Mouse (Mus musculus) spleen, embryonic (tissue): Measurements from ENCODE around the gene Gm20388.

Experiments used
- CTCF ChIA-PET: fragments of 350-600 bp; sonication (Branson Sonifier 250); formaldehyde crosslinking; loops from one replicate; lab custom pipeline; 2022; lab: Charles Lee

Gene Gm20388

DNA sequence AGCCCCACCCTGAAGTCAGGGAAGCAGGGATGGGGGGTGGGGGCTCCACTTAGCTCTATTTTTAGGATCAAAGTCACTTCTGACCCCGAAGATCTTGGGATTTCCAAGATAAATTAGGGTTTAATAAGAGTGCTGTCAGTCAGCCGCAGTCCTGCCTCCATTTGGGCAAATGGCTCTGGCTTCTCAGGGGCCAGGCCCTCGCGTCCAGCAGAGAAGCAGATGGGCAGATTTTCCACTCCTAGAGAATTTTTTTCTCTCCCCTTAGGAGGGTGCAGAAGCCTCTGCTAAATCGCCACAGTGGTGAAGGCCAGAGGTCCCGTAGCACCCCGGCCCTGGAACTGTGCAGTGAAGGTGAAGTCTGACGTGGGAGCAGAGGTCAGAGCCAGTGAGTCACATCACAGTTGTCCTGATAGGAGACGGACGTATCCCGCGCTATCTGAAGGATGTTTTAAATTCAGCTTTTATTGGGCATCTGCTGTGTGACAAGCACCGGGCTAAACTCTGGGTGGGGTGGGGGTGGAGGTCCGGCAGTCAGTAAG lies 1345.2 kb downstream of the Gm20388 start:
- CTCF ChIA-PET = no interaction called here

- CTCF ChIA-PET = interaction anchor here (0.8 kb wide), 1 partner anchor 239 kb away, joined by 10 read pairs; no protein-coding TSS in a partner anchor
These were observed 1347.6 kb downstream of the Gm20388 start for GRCm38 (mm10) chr8:121258126-121258792.

GRCm38 (mm10) chr8:121262728-121263389 lies 1352.2 kb downstream of the Gm20388 start:
- CTCF ChIA-PET = no interaction called here

GRCm38 (mm10) chr8:121263390-121263775 lies 1352.7 kb downstream of the Gm20388 start:
- CTCF ChIA-PET = no interaction called here

DNA sequence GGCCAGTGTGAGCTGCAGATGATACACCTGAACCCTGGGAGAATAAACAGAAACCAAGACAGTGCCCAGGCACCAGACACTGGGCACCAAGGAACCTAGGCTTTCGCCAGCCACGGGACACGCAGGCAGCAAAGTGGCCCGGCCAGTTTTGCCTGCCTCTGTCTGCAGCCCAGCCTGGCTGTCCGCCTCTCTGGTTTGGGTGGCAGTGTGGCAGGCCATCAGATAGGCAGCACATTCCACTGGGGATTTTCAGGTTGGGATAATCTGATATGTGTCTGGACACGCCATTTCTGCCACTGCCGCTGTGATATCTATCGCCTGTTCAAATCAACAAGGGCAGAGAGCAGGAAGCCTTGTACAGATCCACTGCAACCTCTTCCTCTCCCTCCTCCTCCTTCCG lies 1353.6 kb downstream of the Gm20388 start:
- CTCF ChIA-PET = no interaction called here

GRCm38 (mm10) chr8:121271542-121271941 lies 1360.9 kb downstream of the Gm20388 start:
- CTCF ChIA-PET = no interaction called here

GRCm38 (mm10) chr8:121273195-121273594 lies 1362.6 kb downstream of the Gm20388 start:
- CTCF ChIA-PET = no interaction called here

DNA sequence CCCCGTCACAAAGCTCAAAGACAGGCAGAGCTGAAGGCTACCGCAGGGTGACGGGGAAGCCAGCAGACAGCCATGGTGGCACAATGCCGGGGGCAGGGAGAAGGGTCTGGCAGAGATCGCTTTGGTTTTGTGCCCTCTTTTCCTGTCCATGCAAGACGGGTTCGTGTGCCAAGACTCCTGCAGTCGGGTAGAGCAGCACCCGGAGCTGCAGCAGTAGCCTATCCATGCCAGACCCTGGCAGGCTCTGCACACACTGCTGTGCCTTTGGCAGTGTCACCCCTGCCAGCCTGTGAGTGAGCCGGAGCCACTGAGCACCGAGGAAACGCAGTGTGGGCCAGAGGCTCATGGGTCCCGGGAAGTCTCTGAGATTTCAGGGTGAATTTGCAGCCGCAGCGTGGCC lies 1363.0 kb downstream of the Gm20388 start:
- CTCF ChIA-PET = no interaction called here

DNA sequence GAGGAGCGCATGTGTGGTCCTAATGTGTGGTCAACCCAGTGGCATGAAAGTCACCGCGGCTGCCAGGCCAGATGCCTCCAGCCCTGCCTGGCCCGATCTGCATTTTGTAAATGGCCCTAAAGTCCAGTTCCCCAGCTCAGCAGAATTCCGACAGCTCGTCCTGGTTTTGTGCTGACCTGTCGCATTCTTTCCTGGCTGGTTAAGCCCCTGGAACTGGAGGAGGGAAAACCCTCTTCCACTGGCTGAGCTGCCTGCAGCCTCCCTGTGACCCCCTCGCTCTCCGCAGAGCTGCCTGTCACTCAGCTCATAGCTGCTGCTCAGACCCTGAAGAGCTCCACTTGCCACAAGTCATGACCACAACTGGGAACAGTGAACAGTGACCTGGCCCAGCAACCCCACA lies 1369.8 kb downstream of the Gm20388 start:
- CTCF ChIA-PET = no interaction called here

DNA sequence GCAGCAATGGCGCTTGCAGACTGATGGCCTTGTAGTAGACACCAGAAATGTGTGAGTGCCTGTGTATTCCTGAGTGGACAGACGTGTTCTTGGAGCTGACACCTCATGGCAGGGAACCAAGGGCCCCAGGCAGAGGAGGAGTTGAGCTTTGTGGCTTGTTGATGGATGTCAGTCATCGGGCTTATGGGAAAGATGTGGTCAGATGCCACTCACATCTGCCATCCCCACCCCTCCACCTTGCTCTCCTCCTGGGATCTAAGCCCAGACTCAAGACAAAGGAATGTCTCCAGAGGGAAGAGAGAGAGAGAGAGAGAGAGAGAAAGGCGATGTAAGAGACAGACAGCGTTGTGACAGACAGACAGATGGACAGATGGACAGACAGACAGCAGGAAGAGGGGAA lies 1378.7 kb downstream of the Gm20388 start:
- CTCF ChIA-PET = no interaction called here

DNA sequence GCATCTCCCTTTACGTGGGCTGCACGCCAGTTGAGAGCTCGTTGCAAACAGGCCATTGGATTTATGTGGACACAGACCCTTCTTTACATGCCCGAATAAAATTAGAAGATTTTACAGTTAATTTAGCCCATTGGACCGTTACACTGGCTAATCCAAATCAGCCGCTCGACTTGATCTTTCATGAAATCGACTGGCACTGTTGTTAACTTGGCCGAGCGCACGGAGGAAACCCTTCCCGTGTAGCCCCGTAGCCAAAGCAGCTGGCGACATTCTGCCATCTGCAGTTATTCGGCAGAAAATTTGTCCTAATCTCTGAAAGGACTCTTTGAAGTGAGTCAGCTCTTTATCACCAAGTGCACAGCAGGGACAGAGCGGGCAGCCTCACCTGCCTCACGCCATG lies 1379.9 kb downstream of the Gm20388 start:
- CTCF ChIA-PET = no interaction called here

- CTCF ChIA-PET = no interaction called here
These were observed 1382.8 kb downstream of the Gm20388 start for GRCm38 (mm10) chr8:121293418-121293817.

DNA sequence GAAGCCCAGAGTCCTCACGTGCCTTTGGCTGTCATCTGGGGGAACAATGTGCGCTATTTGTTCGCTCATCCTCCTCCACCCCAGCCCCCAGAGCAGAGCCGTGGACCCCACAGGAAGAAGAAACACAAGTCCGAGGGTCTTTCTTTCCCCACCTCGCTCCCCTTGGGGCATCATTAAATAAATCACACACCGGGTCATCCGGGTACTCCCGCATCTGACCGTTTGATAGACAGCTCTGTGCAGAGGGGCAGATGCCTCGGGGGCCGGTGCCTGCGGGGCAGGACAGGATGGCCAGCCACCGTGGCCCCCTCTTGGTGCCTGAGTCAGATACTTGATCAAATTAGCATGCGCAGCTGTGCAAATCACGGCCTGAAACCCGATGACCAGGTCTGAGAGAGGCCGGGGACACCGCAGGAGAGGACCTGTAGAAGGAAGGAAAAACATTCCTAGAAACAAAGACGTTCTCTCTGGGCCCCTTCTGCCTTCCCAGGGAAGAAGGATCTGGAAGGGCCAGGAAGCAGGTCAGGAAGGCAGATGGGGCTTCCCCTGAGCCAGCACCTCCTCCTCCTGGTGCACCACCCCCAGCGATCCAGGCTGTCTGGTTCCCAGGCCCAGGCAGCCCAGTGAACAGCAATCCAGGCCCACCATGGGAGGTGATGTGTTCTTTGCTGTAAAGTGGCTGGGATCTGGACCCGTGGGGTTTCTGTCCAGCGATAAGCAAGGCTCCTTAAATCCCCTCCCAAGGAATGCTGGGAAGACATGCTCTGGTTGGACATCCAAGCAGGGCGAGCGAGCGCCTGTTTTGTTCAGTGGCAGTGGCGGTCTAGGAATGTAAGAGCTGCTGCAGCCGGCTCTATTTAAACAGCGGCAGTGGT lies 1383.8 kb downstream of the Gm20388 start:
- CTCF ChIA-PET = no interaction called here

- CTCF ChIA-PET = no interaction called here
These were observed 1385.4 kb downstream of the Gm20388 start for GRCm38 (mm10) chr8:121296082-121296481.

GRCm38 (mm10) chr8:121296597-121296996 lies 1386.0 kb downstream of the Gm20388 start:
- CTCF ChIA-PET = no interaction called here

DNA sequence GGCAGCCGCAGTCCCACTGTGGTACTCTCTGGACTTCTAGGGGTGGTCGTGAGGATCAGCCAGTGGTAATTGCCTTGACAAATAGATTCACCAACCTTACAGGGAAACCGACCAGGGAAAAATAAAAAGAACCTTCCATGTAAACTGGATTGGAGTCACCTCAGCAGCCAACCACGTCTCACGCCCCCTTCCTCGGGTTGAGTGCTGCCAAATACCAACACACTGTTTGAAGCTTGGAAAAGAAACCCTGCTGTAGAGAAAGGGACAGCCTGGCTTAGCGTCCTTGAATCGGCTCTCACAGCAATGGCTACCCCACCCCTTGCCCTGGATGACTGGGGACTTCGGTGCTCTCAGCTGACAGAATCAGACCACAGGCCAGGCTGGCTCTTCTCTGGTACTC lies 1386.7 kb downstream of the Gm20388 start:
- CTCF ChIA-PET = no interaction called here

- CTCF ChIA-PET = no interaction called here
These were observed 1389.4 kb downstream of the Gm20388 start for GRCm38 (mm10) chr8:121300066-121300465.

DNA sequence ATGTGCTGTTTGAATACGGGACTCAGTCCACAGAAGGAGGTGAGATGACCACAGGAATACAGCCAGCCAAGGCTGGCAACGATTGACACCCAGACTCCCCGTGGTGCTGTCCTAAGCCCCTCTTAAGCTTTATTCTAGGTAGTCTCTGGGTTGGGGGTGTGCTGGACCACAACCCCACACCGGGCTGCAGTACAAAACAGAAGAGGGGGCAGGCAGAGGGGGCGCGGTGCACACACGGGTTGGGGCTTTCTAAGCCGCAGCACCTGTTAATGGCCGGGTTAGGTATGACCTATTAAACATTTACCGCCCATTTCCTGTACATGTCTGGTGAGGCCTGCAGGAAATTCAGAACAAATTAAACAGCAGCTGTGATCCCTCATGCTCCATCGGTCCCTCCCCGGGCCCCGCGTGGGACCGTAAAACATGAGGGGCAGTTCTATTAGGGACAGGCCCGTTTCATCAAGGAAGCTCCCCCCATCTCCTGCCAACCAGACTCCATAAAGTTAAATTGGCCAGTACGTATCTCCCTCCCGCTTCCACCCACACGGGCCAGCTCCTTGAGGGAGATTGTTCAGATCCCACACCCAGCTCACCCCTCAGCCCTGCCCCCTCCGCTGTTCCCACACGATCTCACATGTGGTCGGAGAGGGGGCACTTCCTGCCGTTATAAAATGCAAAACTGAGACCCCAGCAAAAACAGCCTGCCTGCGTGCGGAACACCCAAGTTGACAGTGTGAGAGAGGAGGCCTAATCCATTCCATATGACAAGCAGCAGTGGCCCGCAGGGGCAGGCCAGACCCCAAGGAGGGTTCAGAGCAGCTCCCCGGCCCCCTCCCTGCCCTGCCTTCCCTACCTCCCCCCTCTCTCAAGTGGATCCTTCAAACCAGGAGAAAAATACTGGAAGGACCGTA lies 1390.1 kb downstream of the Gm20388 start:
- CTCF ChIA-PET = no interaction called here

DNA sequence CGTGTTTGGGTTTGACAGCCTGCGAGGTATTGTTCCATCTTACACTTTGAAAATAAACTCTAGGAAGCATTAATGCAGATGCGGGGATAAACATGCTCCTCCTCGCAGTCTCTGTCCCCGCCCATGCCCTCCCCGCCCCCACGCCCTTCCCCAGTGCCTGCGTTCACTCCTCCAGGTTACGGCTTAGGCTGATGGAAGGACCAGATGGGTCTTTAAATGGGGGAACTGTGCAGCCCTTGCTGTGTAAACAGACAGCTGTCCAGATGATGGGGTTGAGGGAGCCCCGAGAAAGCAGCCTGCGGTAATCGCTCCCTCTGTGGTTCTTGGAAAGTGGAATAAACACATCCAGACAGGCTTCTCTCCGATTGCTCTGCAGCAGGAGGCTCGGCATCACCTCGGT lies 1390.8 kb downstream of the Gm20388 start:
- CTCF ChIA-PET = no interaction called here

DNA sequence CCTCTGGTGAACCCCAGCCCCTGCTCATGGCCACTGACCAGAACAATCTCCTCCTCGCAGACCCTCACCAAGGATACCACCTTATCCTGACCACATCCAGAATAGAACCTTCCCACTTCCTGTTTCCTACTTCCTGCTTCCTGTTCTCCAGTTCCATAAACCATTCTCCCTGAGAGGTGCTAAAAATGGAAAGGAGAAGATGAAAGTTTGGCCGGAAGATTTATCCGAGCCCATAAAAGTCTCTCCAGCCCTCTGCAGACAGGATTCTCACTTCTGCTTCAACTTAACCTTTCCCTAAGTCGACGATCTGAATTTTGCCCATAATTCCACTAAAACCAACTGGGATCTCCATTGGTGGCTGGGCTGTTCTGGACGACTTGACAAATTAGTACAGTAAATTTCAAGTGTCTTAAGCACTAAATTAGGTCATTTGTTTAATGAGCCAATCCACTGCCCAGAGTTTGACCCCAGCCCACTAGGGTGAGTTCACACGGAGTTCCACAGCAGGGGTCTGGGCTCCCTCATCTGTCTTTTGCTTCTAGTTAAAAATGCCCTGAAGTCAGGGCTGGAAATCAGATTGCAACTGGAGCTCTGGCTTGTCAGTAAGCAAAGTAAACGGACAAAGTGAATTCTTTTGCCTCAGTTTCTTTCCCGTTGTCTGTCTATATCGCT lies 1391.5 kb downstream of the Gm20388 start:
- CTCF ChIA-PET = interaction anchor here (0.7 kb wide), 1 partner anchor 196 kb away, joined by 4 read pairs; no protein-coding TSS in a partner anchor

DNA sequence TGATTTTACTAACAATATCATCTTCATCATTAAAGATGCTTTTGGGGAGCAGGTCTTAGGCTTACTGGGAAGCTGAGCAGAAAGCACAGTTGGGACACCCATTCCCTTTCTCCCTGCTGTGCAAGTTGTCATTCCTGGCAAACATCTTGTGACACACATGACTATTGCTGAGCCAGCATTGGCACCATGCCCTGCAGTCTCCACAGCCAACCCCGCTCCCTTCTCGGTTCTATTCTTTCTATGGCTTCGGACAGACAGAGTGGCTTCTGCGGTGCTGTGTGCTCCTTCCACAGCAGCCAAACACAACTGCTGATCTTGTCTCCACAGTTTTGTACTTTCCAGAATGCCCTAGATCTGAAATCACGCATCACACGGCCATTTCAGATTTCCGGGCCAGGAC lies 1397.1 kb downstream of the Gm20388 start:
- CTCF ChIA-PET = no interaction called here
